Mouse (Mus musculus): ENCODE results near the gene Sorbs1.

- TF ChIP-seq POLR2A (IDR thresholded peaks at IDR 0.05; ENCODE audit: borderline replicate concordance, low read depth, low read length) (no peak), CTCF (IDR thresholded peaks at IDR 0.05; ENCODE audit: low read depth, low read length) (no peak)
These were observed 45.8 kb downstream of the Sorbs1 start for GRCm38 (mm10) chr19:40467810-40468209.

Measured in bone marrow macrophage, adult 2 months (primary cell).